Mouse (Mus musculus): ENCODE measurements around the gene C1qbp. TPM values are rescaled to one million over a fixed set of nuclear protein-coding genes. Genes with fewer than 3 reads are reported as not detected.
A peak's percentile ranks its signal among the peaks of the same experiment; 100 is the strongest.

The C1qbp gene
- polyA plus RNA-seq, 1 experiment: 407 TPM

GRCm38 (mm10) chr11:70954711-70955110 lies 28.1 kb downstream of the C1qbp start:
- Histone ChIP-seq H3K9me3 (replicated peaks; ENCODE audit: control insufficient read depth, insufficient read depth, low read length, poor library complexity, severe bottlenecking) (no peaks in the 10 kb centered on the region), H3K4me1 (ENCODE audit: control insufficient read depth, insufficient read depth, low read length) (no peaks in the 10 kb centered on the region), H3K36me3 (ENCODE audit: control insufficient read depth, insufficient read depth, low read length, poor library complexity, severe bottlenecking) (peaks cover 96% of the 10 kb centered on the region), H3K9ac (ENCODE audit: low read depth, poor library complexity, severe bottlenecking) (no peak overlapping the region), H3K4me3 (ENCODE audit: low read depth, low read length) (no peak overlapping the region), H3K27ac (ENCODE audit: insufficient read depth, low read length) (peak overlapping the region; percentile 75), H3K27me3 (ENCODE audit: control insufficient read depth, insufficient read depth, low read length, poor library complexity, severe bottlenecking) (no peaks in the 10 kb centered on the region)
- TF ChIP-seq CTCF (IDR thresholded peaks at IDR 0.05; ENCODE audit: low read depth, low read length) (no peak), EP300 (IDR thresholded peaks at IDR 0.05; ENCODE audit: insufficient read depth, low read depth, low read length) (no peak), POLR2A (IDR thresholded peaks at IDR 0.05; ENCODE audit: insufficient read depth, low read length) (no peak)

GRCm38 (mm10) chr11:70944935-70945817 lies 37.6 kb downstream of the C1qbp start:
- H3K4me3 ChIP-seq (ENCODE audit: low read depth, low read length): no peak overlapping the region
- H3K36me3 ChIP-seq (ENCODE audit: control insufficient read depth, insufficient read depth, low read length, poor library complexity, severe bottlenecking): peaks cover 86% of the 10 kb centered on the region
- H3K4me1 ChIP-seq (ENCODE audit: control insufficient read depth, insufficient read depth, low read length): no peaks in the 10 kb centered on the region
- peak overlapping the region; percentile 1; the same call in 1 of the 2 replicates for H3K27ac ChIP-seq (ENCODE audit: insufficient read depth, low read length)
- TF ChIP-seq POLR2A (IDR thresholded peaks at IDR 0.05; ENCODE audit: insufficient read depth, low read length): no peak
- TF ChIP-seq EP300 (IDR thresholded peaks at IDR 0.05; ENCODE audit: insufficient read depth, low read depth, low read length): no peak
- no peak for TF ChIP-seq CTCF (IDR thresholded peaks at IDR 0.05; ENCODE audit: low read depth, low read length)
- no peaks in the 10 kb centered on the region for H3K27me3 ChIP-seq (ENCODE audit: control insufficient read depth, insufficient read depth, low read length, poor library complexity, severe bottlenecking)
- H3K9ac ChIP-seq (ENCODE audit: low read depth, poor library complexity, severe bottlenecking): no peak overlapping the region
- no peaks in the 10 kb centered on the region for H3K9me3 ChIP-seq (replicated peaks; ENCODE audit: control insufficient read depth, insufficient read depth, low read length, poor library complexity, severe bottlenecking)

- Histone ChIP-seq H3K27me3 (ENCODE audit: control insufficient read depth, insufficient read depth, low read length, poor library complexity, severe bottlenecking) (no peaks in the 10 kb centered on the region), H3K36me3 (ENCODE audit: control insufficient read depth, insufficient read depth, low read length, poor library complexity, severe bottlenecking) (peaks cover 78% of the 10 kb centered on the region), H3K9me3 (replicated peaks; ENCODE audit: control insufficient read depth, insufficient read depth, low read length, poor library complexity, severe bottlenecking) (no peaks in the 10 kb centered on the region), H3K4me1 (ENCODE audit: control insufficient read depth, insufficient read depth, low read length) (no peaks in the 10 kb centered on the region), H3K4me3 (ENCODE audit: low read depth, low read length) (no peak overlapping the region), H3K27ac (ENCODE audit: insufficient read depth, low read length) (no peak overlapping the region), H3K9ac (ENCODE audit: low read depth, poor library complexity, severe bottlenecking) (no peak overlapping the region)
- no peak for TF ChIP-seq EP300 (IDR thresholded peaks at IDR 0.05; ENCODE audit: insufficient read depth, low read depth, low read length)
Measured at GRCm38 (mm10) chr11:70943651-70944050, 39.2 kb downstream of the C1qbp start.

- peak; percentile 65 for TF ChIP-seq CTCF (IDR thresholded peaks at IDR 0.05; ENCODE audit: low read depth, low read length)
- TF ChIP-seq EP300 (IDR thresholded peaks at IDR 0.05; ENCODE audit: insufficient read depth, low read depth, low read length): no peak
- H3K27me3 ChIP-seq (ENCODE audit: control insufficient read depth, insufficient read depth, low read length, poor library complexity, severe bottlenecking): no peaks in the 10 kb centered on the region
- no peaks in the 10 kb centered on the region for H3K4me1 ChIP-seq (ENCODE audit: control insufficient read depth, insufficient read depth, low read length)
- no peak overlapping the region for H3K4me3 ChIP-seq (ENCODE audit: low read depth, low read length)
- H3K27ac ChIP-seq (ENCODE audit: insufficient read depth, low read length): no peak overlapping the region
- peaks cover 69% of the 10 kb centered on the region for H3K36me3 ChIP-seq (ENCODE audit: control insufficient read depth, insufficient read depth, low read length, poor library complexity, severe bottlenecking)
- H3K9me3 ChIP-seq (replicated peaks; ENCODE audit: control insufficient read depth, insufficient read depth, low read length, poor library complexity, severe bottlenecking): no peaks in the 10 kb centered on the region
- no peak overlapping the region for H3K9ac ChIP-seq (ENCODE audit: low read depth, poor library complexity, severe bottlenecking)
Measured at GRCm38 (mm10) chr11:70942596-70942995, 40.2 kb downstream of the C1qbp start.

GRCm38 (mm10) chr11:70935316-70935715 lies 47.5 kb downstream of the C1qbp start:
- Histone ChIP-seq H3K9ac (ENCODE audit: low read depth, poor library complexity, severe bottlenecking) (no peak overlapping the region), H3K4me1 (ENCODE audit: control insufficient read depth, insufficient read depth, low read length) (no peaks in the 10 kb centered on the region), H3K4me3 (ENCODE audit: low read depth, low read length) (no peak overlapping the region), H3K36me3 (ENCODE audit: control insufficient read depth, insufficient read depth, low read length, poor library complexity, severe bottlenecking) (peaks cover 18% of the 10 kb centered on the region), H3K9me3 (replicated peaks; ENCODE audit: control insufficient read depth, insufficient read depth, low read length, poor library complexity, severe bottlenecking) (no peaks in the 10 kb centered on the region), H3K27ac (ENCODE audit: insufficient read depth, low read length) (no peak overlapping the region), H3K27me3 (ENCODE audit: control insufficient read depth, insufficient read depth, low read length, poor library complexity, severe bottlenecking) (no peaks in the 10 kb centered on the region)
- TF ChIP-seq CTCF (IDR thresholded peaks at IDR 0.05; ENCODE audit: low read depth, low read length) (no peak), EP300 (IDR thresholded peaks at IDR 0.05; ENCODE audit: insufficient read depth, low read depth, low read length) (no peak), POLR2A (IDR thresholded peaks at IDR 0.05; ENCODE audit: insufficient read depth, low read length) (no peak)

- TF ChIP-seq POLR2A (IDR thresholded peaks at IDR 0.05; ENCODE audit: insufficient read depth, low read length) (no peak), EP300 (IDR thresholded peaks at IDR 0.05; ENCODE audit: insufficient read depth, low read depth, low read length) (no peak), CTCF (IDR thresholded peaks at IDR 0.05; ENCODE audit: low read depth, low read length) (no peak)
- H3K4me1 ChIP-seq (ENCODE audit: control insufficient read depth, insufficient read depth, low read length): no peaks in the 10 kb centered on the region
- H3K4me3 ChIP-seq (ENCODE audit: low read depth, low read length): no peak overlapping the region
- peaks cover 5% of the 10 kb centered on the region for H3K36me3 ChIP-seq (ENCODE audit: control insufficient read depth, insufficient read depth, low read length, poor library complexity, severe bottlenecking)
- no peak overlapping the region for H3K27ac ChIP-seq (ENCODE audit: insufficient read depth, low read length)
- H3K9ac ChIP-seq (ENCODE audit: low read depth, poor library complexity, severe bottlenecking): no peak overlapping the region
- no peaks in the 10 kb centered on the region for H3K27me3 ChIP-seq (ENCODE audit: control insufficient read depth, insufficient read depth, low read length, poor library complexity, severe bottlenecking)
- no peaks in the 10 kb centered on the region for H3K9me3 ChIP-seq (replicated peaks; ENCODE audit: control insufficient read depth, insufficient read depth, low read length, poor library complexity, severe bottlenecking)
Measured at GRCm38 (mm10) chr11:70931461-70931860, 51.4 kb downstream of the C1qbp start.

Other genes with a start within 250 kb of the C1qbp start
- gene Zfp3, start 218.8 kb downstream of the C1qbp start, polyA plus RNA-seq (2011; ENCODE audit: insufficient read depth, insufficient read length, low read depth, missing spikeins): 3.3 and 3.6 TPM in 2 replicates
- not detected in 2 replicates for gene Scimp, start 170.4 kb downstream of the C1qbp start, polyA plus RNA-seq (2011; ENCODE audit: insufficient read depth, insufficient read length, low read depth, missing spikeins)
- 46.4 and 50.9 TPM in 2 replicates for gene Rabep1, start 138.2 kb downstream of the C1qbp start, polyA plus RNA-seq (2011; ENCODE audit: insufficient read depth, insufficient read length, low read depth, missing spikeins)
- 219 and 227 TPM in 2 replicates for gene Nup88, start 13.1 kb downstream of the C1qbp start, polyA plus RNA-seq (2011; ENCODE audit: insufficient read depth, insufficient read length, low read depth, missing spikeins)
- gene Rpain, start 12.8 kb downstream of the C1qbp start, polyA plus RNA-seq (2011; ENCODE audit: insufficient read depth, insufficient read length, low read depth, missing spikeins): 49.5 TPM in 2 replicates
- gene Dhx33, start 21.4 kb upstream of the C1qbp start, polyA plus RNA-seq (2011; ENCODE audit: insufficient read depth, insufficient read length, low read depth, missing spikeins): 32.3 and 32.8 TPM in 2 replicates
- 35.6 and 36.7 TPM in 2 replicates for gene Mis12, start 36.6 kb upstream of the C1qbp start, polyA plus RNA-seq (2011; ENCODE audit: insufficient read depth, insufficient read length, low read depth, missing spikeins)
- gene Derl2, start 36.8 kb upstream of the C1qbp start, polyA plus RNA-seq (2011; ENCODE audit: insufficient read depth, insufficient read length, low read depth, missing spikeins): 31.8 and 32.4 TPM in 2 replicates
- 3.7 and 4.3 TPM in 2 replicates for gene 6330403K07Rik, start 50.5 kb upstream of the C1qbp start, polyA plus RNA-seq (2011; ENCODE audit: insufficient read depth, insufficient read length, low read depth, missing spikeins)
- gene Nlrp1a, start 161.7 kb upstream of the C1qbp start, polyA plus RNA-seq (2011; ENCODE audit: insufficient read depth, insufficient read length, low read depth, missing spikeins): not detected in 2 replicates
- not detected in 2 replicates for gene Nlrp1b, start 247.7 kb upstream of the C1qbp start, polyA plus RNA-seq (2011; ENCODE audit: insufficient read depth, insufficient read length, low read depth, missing spikeins)